Mouse (Mus musculus) kidney, postnatal 36 days (tissue): ENCODE results near the gene Zbtb8os.
"Not testable (repeated sequence)": the region's sequence is repeated elsewhere in the genome, so short reads cannot be mapped to it uniquely, and the experiment has no call there.

Source experiments
- DNase-seq, 2 experiments: peaks; one replicate each; pipeline ENCODE4 v3.0.0; 2021 to 2022; ENCODE audit warnings: mixed read lengths in 2 of 2

Zbtb8os gene

GRCm38 (mm10) chr4:129334677-129335215 is 749 bp upstream of the Zbtb8os start:
- no peak for DNase-seq

- DNase-seq = no peak
These were observed 796 bp downstream of the Zbtb8os start for GRCm38 (mm10) chr4:129336291-129336690.

GRCm38 (mm10) chr4:129339743-129340142 is 4.2 kb downstream of the Zbtb8os start:
- DNase-seq = no peak

GRCm38 (mm10) chr4:129341888-129342287 is 6.4 kb downstream of the Zbtb8os start:
- DNase-seq = no peak

DNA sequence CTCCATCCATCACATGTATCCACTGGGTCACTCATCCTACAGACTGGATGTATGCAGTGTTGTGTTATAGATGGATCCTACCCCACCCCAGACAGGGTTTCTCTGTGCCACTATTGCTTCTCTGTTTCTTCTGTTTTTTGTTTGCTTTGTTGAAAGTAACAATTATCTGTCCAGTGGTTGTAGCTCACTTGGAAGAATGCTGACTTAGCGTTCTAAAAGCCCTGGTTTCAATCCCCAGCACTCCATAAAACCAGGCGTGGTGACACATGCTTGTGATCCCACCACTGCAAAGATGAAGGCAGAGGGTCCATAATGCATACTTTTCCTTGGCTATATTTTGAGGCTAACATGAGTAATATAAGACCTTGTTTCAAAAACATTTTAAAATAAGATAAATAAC is 7.2 kb downstream of the Zbtb8os start:
- DNase-seq = no peak

- DNase-seq = peak in 1 of 2 experiments; percentile 17
These were observed 11.1 kb downstream of the Zbtb8os start for GRCm38 (mm10) chr4:129346481-129347154.

DNA sequence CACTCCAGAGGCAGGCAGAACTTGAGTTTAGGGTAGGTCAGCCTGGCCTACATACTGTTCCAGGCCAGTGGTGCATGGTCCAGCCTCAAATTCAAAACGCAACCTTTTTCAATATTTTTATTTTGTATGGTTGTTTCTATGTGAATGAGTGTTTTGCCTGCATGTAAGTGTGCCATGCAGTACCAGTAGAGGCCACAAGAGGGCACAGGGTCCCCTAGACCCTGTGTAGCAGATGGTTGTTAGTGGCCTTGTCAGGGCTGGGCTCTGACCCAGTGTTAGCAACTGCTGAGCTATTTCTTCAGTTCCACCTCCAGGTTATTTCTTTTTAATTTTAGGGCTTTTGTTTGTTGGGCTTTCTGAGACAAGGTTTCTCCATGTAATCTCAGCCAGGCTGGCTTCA is 15.1 kb downstream of the Zbtb8os start:
- DNase-seq = peak; percentile 73 to 91

DNA sequence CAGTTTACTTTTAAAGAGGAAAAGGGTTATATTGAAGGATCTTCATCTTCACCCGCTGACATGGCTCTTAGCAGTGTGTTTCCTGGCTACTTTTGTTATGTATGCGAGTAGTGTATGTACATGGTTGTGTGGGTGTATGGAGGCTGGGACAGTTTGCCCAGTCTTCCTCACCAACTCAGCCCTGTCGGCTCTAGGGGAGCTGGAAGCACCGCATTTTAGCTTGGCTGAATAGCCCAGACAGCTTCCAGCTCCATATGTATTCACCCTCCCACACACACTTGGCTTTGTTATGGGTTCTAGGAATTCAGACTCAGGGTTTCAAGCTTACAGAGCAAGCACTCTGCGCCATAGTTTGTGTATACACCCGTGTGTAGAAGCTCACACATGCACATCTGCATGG is 15.6 kb downstream of the Zbtb8os start:
- DNase-seq = no peak

DNA sequence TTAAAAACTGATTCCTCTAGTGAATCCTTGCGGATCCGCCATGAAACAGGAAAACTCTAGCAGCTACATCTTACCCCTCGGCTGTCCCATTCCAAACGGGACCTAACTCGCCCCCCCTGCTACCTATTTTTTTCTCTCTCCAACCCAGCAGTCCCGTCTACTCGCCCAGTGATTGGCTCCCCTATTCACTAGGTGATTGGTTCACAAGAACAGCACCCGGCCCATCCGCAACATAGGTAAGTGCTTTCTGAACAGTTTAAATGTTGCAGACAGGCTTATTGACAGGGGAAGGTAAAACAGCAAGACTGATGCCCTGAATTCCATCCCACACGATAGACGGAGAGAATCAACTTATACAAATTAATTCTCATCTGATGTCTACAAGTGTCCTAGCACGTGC is 17.7 kb downstream of the Zbtb8os start:
- DNase-seq = no peak

DNA sequence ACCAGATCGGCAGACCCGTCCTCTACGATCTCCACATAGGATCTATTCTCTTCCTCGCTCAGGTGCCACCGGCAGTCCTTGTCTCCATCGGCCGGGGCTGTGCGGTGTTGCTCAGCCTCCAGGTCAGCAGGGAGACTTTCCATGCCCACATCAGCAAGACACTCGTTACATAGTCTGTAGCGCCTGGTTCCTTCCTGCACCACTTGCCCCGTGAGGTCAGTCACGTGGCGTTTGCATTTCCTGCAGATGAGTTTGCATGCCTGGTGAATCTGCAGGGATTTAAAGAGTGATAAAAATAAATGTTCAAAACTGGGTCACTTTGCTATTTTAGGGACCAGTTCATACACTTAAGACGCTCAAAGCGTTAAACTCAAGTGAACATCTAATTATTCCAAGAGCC is 18.7 kb downstream of the Zbtb8os start:
- peak in 1 of 2 experiments; percentile 36 for DNase-seq

DNA sequence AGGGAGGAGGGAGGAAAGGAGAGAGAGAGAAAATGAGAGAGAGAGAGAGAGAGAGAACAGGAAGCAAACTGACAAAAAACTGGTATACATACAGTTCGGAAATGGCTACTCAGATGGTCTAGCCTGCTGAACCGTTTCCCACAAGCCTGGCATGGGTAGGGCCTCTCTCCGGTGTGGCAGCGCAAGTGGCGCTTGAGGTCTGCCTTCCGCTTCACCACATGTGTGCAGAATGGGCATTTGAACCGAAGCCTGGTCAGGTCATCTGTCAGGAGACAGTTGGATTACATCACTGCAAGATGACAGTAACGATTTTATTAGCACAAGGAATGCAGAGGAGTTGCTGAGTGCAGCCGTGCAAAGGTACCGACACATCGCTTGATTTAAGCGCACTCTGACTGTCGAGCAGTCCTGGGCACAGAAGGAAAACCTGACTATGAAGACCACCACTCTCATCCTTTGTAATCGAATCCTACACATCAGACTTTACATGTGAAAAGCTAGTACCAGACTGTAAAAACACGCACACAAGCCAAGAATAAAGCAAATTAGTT is 22.2 kb downstream of the Zbtb8os start:
- no peak for DNase-seq

- not testable (repeated sequence) for DNase-seq
These were observed 26.7 kb downstream of the Zbtb8os start for GRCm38 (mm10) chr4:129362238-129362637.

DNA sequence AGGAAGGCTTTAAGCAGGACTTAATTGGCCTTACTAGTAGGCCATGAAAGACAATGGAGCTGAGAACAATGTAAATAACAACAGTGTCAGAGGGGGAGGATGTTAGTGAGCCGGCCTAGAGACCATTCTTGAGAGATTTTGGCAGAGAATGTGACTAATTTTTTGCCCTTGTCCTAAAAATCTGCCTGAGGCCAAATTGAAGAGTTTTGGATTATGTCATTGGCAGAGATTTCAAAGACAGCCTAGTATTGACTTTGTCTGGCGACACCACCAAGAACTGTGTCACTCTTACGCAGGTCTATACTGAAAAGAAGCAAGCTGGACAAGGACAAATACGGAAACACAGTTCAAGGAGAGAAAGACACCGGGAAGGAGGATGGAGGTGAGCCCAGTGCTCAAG is 27.3 kb downstream of the Zbtb8os start:
- no peak for DNase-seq

DNA sequence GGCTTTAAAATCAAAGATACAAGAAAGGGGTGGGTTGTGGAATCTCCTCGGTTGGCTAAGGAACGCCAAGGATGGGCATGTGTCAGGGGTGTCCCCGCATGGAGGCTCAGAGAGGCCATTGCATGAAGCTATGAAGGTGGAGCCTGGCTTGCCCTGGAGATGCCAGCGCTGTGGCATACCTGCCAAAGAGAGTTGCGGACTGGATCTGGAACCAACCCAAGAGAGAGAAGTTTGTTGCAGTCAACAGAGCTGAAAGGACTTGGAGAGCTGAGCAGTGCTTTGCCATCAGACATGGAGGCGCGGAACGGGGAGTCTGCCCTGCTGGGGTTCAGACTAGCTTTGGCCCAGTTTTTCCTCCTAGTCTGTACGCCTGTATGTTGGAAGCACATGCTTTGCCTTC is 28.0 kb downstream of the Zbtb8os start:
- no peak for DNase-seq

DNA sequence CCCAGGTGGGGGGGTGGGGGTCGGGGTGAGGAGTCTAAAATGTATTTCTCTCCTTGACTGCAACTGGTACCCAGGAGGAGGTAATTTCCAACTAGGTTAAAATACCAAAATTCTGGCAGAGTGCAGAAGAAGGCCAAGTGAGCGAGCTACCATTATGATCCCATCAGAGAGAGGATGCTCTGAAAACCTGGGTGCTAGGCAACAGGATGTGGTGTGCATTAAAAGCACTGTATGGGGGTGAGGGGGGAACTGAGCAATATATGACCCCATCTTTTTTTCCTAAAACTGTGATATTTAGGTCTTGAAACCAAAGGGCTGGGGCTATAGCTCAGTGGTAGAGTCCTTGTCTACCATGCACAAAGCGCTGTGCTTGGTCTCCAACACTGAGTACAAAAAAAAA is 28.9 kb downstream of the Zbtb8os start:
- DNase-seq = no peak

DNA sequence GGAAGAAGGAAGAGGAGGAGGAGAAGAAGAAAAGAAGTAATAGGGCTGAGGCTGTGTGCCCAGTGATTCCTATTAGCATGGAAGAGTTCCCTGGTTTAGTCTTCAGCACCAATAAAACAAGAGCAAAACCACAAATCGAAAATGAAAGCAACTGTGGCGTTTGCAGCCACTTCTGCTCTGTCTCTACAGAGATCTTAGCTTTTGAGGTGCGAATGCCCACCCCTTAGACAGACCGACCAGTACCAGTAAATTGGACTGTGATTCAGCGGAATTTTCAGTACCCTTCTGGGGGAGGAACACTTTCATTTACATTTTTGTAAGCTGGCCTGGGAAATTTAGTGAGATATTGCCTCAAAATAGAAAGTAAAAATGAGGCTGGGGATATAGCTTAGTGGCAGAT is 29.7 kb downstream of the Zbtb8os start:
- no peak for DNase-seq

DNA sequence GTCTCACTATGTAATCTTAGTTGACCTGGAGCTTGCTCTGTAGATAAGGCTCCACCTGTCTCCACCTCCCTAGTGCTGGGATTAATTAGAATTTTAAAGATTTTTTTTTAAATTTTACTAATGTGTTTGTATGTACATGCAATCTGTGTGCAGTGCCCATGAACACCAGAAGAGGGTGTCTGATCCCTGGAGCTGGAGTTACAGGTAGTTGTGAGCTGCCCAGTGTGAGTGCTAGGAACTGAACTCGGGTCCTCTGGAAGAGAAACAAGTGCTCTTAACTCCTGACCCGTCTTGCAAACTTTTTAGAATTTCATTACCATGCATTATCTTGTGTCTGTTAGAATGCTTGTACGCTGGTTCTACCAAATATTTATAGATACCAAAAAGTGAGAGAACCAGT is 35.9 kb downstream of the Zbtb8os start:
- DNase-seq = no peak

GRCm38 (mm10) chr4:129373202-129373976 is 37.9 kb downstream of the Zbtb8os start:
- no peak for DNase-seq

- no peak for DNase-seq
These were observed 38.8 kb downstream of the Zbtb8os start for GRCm38 (mm10) chr4:129374219-129374755.

DNA sequence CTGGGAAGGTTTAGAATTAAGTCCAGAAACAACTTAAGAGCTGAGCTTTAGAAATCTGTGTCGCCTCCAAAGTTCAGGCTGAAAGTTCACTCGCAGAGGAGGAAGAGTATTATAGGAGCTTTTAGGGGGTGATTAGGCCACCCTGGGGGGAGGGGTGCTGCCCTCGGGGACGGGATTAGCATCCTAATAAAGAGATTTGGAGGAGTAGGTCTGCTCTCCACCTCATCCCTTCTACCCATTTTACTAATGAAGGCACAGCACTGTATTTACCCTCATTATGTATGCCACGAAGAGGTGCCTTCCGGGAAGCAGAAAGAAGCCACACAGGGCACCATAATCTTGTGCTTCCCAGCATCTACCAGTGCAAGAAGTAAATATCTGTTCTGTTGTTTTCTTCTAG is 39.5 kb downstream of the Zbtb8os start:
- DNase-seq = no peak

- no peak for DNase-seq
These were observed 40.3 kb downstream of the Zbtb8os start for GRCm38 (mm10) chr4:129375821-129376220.

DNA sequence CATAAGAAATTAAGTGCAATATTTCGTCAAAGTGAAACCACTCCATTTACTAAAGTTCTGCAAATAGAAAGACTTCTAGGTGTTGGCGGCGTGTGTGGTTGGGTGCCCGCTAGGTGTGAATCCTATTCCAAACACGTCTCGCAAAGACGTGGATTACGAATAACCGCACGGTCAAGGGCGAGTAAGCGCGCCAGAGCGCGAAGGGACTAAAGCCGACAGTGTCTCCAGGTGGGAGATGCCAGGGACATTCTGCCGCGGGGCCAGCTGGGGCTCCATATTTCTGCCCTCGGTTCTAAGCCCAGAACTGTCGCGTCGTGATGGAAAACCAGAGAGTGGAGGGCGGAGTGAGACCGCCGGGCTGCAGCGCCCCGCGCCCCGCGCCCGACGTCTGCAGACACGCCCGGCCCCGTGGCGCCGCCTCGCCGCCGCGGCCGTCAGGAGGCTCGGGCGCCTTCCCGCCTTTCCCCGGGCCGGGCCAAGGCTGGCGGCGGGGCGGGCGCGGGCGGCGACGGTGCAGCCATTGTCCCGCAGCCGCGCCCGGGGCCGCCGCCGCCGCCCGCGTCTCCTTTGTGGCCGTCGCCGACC is 41.6 kb downstream of the Zbtb8os start:
- DNase-seq = peak; percentile 36 to 75
